ENCODE assay signal across 13 mouse cellular contexts in the genomic region with DNA sequence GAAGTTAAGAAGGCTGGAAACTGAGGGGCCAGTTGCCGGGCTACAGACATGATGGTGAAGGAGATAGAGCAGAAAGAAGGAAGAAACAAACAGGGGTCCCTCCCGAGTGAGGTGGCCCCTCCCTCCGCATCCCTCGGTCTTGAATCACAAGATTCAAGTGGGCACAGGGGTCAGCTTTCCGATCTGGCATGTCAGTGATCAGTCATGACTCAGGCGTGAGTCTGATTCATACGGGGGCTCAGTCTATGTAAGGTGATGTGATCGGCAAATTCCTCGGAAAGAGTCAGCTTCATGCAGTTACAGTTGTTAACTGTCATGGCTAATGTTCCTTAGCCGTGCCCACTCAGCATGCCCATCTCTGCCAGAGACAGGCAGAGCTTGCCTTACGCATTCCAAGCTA.
"Had no signal": no experiment of that assay in that cellular context is flagged by ENCODE, and none has a peak within 500 bp of the region (broad histone marks: within the 10 kb centered on the region; RNA-seq: fewer than 3 reads in every experiment).

No protein-coding gene starts in this region.

- H3K9ac ChIP-seq: limb, embryonic 13.5 days; liver, embryonic 14.5 days; midbrain, embryonic 13.5 days; neural tube, embryonic 12.5 days had no signal

- DNase-seq: kidney, postnatal 10 days; kidney, postnatal 4 days; left cerebral cortex, postnatal 4 days; lung, adult 18-20 months; lung, postnatal 36 days; right cerebral cortex, adult 18-20 months; right cerebral cortex, postnatal 25 days; thymus, postnatal 36 days had no signal

- H3K36me3 ChIP-seq: limb, embryonic 13.5 days; midbrain, embryonic 13.5 days; neural tube, embryonic 12.5 days had no signal

- H3K4me2 ChIP-seq: limb, embryonic 13.5 days; midbrain, embryonic 13.5 days; neural tube, embryonic 12.5 days had no signal

- H3K9me3 ChIP-seq: limb, embryonic 13.5 days; midbrain, embryonic 13.5 days had no signal

- H3K4me3 ChIP-seq: layer of hippocampus, adult 2 months; limb, embryonic 13.5 days; midbrain, embryonic 13.5 days; neural tube, embryonic 12.5 days had no signal

- H3K27ac ChIP-seq: layer of hippocampus, adult 2 months; limb, embryonic 13.5 days; liver, embryonic 14.5 days; midbrain, embryonic 13.5 days; neural tube, embryonic 12.5 days had no signal

- H3K27me3 ChIP-seq: limb, embryonic 13.5 days; midbrain, embryonic 13.5 days; neural tube, embryonic 12.5 days had no signal
